Mouse (Mus musculus): Measurements from ENCODE around the gene Asb2.

Asb2 gene

DNA sequence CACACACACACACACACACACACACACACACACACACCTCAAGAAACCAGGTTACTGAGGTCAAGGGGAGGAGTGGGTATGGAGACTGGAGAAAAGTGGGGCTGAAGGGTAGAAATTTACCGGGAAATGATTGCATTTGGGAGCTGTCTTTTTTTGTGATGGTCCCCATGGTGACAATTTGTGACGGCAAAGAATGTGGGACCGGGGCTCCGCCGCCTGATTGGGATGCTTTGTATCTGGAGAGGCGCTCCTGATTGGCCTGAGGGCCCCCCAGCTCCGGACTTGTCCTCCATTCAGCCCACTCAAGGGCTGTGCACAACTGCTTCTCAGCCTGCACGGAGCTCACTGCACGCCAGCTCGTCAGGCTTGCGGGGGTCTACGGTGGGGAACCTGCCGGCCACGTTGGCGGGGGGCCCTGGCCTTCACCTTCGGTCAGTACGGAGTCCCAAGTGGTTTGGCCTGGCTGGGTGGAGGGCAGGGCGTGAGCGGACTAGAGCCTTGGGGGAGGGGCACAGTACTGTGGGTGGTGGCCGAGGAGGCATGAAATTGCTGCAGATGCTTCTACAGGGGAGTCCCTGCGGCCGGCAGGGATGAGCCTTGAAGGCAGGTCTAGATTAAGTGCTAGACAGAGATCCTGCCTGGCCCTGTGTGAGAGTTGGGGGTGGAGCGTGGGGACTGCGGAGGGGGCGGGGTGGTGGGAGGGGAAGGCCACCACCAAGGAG lies 41.0 kb downstream of the Asb2 start:
- H3K36me3 ChIP-seq (ENCODE audit: control insufficient read depth, insufficient read depth, low read length, poor library complexity, severe bottlenecking), result no peaks in the 10 kb centered on the region

DNA sequence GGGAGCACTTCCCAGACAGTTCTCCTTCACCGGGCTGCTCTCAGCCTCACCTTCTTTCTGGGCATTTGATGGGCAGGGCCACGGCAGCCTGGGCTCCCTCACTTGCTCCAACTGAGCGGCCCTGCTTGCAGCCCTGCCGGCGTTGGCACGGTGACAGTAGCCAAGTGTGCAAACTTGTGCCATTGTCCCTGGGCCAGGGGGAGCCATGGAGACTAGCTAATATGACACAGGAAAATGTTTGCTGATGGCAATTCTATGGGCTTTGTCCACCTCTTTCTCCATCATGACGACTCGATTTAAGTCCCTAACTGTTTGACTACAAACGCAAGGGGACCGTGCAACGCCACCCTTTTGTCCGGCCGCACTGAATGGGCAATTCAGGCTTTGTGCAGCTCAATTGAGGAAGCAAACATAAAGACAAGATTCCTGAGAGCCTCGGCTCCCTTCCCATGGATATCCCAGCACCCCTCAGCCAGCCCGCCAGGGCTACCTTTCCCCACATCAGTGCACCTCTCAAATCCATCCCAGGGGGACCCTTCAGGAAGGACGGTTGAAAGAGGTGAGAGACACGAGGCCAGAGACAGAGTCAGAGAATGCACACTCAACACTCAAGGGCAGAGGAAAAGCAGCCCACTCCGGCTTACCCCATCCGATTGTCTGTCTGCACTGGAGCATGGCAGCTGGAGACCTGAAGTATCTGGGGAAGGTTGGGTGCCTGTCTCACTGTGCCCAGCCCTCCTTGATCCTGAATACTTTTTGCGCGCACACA lies 41.7 kb downstream of the Asb2 start:
- Histone ChIP-seq H3K36me3 (ENCODE audit: control insufficient read depth, insufficient read depth, low read length, poor library complexity, severe bottlenecking) (no peaks in the 10 kb centered on the region), H3K27me3 (ENCODE audit: control insufficient read depth, insufficient read depth, low read length, poor library complexity, severe bottlenecking) (no peaks in the 10 kb centered on the region)
- no peak for DNase-seq (ENCODE audit: low read depth, low spot score)

More for the DNA sequence above, 41.0 kb downstream of the Asb2 start:
- H3K27me3 ChIP-seq (ENCODE audit: control insufficient read depth, insufficient read depth, low read length, poor library complexity, severe bottlenecking), result no peaks in the 10 kb centered on the region
- DNase-seq (ENCODE audit: low read depth, low spot score), result no peak

DNA sequence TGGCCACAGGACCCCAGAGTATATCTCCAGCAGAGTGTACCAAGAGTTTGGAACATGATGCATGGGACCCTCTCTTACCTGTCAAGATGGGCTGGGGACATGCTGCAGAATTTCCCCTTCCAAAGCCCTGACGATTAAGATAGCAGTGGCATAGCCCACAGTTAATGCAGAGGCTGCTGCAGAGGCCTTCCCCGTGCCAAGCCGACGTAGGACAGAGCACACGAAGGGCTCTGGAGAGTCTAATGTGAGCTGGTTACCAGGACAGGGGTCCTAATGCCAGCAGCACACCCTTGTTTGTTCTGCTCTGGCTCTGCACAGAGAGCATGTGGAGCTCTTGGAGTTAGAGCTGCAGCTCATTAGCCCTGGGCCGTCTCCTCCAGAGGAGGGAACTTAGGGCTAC lies 42.5 kb downstream of the Asb2 start:
- H3K36me3 ChIP-seq (ENCODE audit: control insufficient read depth, insufficient read depth, low read length, poor library complexity, severe bottlenecking), result no peaks in the 10 kb centered on the region
- no peaks in the 10 kb centered on the region for H3K27me3 ChIP-seq (ENCODE audit: control insufficient read depth, insufficient read depth, low read length, poor library complexity, severe bottlenecking)
- no peak for DNase-seq (ENCODE audit: low read depth, low spot score)

DNA sequence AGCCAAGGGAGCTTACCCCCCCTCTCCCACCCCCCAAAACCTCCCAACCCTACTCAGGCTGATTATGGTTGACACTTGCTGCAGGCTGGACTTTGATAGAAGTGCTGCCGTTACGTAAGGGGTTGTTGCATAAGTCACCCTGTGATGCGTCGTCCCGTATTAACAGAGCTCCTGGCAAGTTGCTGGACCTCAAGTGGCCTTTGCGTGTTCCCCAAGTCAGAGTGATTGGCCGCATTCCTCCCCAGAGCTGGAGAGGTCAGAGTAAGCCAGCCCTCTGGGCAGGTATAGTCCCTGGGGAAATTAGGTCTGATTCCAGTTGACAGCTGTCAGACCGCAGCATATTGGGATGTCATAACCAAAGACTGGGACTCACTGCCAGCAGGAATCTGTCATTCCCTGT lies 43.9 kb downstream of the Asb2 start:
- DNase-seq (ENCODE audit: low read depth, low spot score), result no peak
- no peaks in the 10 kb centered on the region for H3K27me3 ChIP-seq (ENCODE audit: control insufficient read depth, insufficient read depth, low read length, poor library complexity, severe bottlenecking)
- H3K36me3 ChIP-seq (ENCODE audit: control insufficient read depth, insufficient read depth, low read length, poor library complexity, severe bottlenecking), result no peaks in the 10 kb centered on the region

DNA sequence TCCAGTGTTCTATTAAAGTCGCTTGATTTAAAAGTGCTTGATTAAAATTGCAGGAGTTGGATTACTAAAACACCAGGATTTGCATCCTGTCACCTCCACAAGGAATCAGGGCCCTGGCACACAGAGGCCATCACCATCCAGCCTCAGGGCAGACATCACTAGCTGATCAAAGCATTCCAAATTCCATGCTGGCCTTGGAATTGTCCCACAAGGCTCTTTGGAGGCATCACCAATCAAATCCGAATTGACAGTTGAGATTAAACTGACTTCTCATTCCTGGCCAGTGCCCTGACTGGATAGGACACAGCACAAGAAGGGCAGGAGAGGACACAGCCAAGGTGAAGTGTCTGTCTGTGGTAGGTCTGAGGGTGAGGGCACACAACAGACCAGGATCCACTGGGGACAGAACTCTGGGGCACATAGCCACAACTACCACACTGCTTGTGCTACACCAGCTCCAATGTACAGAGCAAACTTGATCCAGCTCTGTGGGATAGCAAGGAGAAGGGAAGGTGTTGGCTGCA lies 45.0 kb downstream of the Asb2 start, which contains the start of gene Fam181a:
TSS of gene Fam181a (plus strand) at position 232 of the 524 bp plus-strand sequence.
- Histone ChIP-seq H3K27me3 (ENCODE audit: control insufficient read depth, insufficient read depth, low read length, poor library complexity, severe bottlenecking) (no peaks in the 10 kb centered on the region), H3K36me3 (ENCODE audit: control insufficient read depth, insufficient read depth, low read length, poor library complexity, severe bottlenecking) (no peaks in the 10 kb centered on the region)
- no peak for DNase-seq (ENCODE audit: low read depth, low spot score)

DNA sequence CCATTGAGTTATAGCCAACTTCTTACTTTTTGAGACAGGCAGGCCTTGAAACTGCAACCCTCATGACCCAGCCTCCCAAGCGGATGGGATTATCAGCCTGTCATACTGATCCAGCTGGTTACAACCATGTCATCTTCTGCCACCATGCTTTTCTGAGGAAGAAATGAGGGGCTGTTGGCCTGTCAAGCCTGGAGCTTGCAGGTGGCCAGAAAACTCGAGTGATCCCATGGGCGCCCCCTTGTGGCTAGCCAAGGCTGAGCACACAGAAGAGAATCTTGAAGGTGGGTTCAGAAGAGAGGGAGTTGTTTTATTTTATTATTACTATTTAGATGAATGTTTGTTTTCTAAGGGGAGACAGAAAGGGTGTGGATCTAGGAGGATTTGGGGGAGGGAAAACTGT lies 49.1 kb downstream of the Asb2 start:
- no peaks in the 10 kb centered on the region for H3K36me3 ChIP-seq (ENCODE audit: control insufficient read depth, insufficient read depth, low read length, poor library complexity, severe bottlenecking)
- no peaks in the 10 kb centered on the region for H3K27me3 ChIP-seq (ENCODE audit: control insufficient read depth, insufficient read depth, low read length, poor library complexity, severe bottlenecking)
- DNase-seq (ENCODE audit: low read depth, low spot score), result peak; percentile 54

GRCm38 (mm10) chr12:103306224-103306623 lies 49.6 kb downstream of the Asb2 start:
- Histone ChIP-seq H3K27me3 (ENCODE audit: control insufficient read depth, insufficient read depth, low read length, poor library complexity, severe bottlenecking) (no peaks in the 10 kb centered on the region), H3K36me3 (ENCODE audit: control insufficient read depth, insufficient read depth, low read length, poor library complexity, severe bottlenecking) (no peaks in the 10 kb centered on the region)
- DNase-seq (ENCODE audit: low read depth, low spot score), result peak; percentile 25

- Histone ChIP-seq H3K27me3 (ENCODE audit: control insufficient read depth, insufficient read depth, low read length, poor library complexity, severe bottlenecking) (no peaks in the 10 kb centered on the region), H3K36me3 (ENCODE audit: control insufficient read depth, insufficient read depth, low read length, poor library complexity, severe bottlenecking) (no peaks in the 10 kb centered on the region)
- DNase-seq (ENCODE audit: low read depth, low spot score), result no peak
Measured at GRCm38 (mm10) chr12:103302960-103303359, 52.8 kb downstream of the Asb2 start.

DNA sequence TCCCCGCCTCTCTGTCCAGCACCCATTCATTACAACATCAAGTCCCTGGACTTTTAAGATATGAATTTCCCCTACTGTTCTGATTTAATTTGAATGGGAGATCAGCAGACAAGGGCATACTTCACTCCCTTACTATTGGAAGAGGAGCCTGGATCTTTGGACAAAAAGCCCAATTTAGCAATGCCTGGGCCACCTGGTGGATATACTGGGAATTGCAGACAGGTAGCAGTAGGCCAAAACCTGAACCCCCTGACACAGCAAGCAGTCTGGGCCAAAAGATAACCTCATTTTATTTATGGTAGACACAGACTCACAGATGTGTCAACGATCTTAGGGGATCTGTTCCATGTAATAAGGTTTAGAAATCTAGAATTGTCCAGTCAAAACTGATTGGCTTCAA lies 54.2 kb downstream of the Asb2 start:
- no peaks in the 10 kb centered on the region for H3K36me3 ChIP-seq (ENCODE audit: control insufficient read depth, insufficient read depth, low read length, poor library complexity, severe bottlenecking)
- DNase-seq (ENCODE audit: low read depth, low spot score), result peak; percentile 59
- no peaks in the 10 kb centered on the region for H3K27me3 ChIP-seq (ENCODE audit: control insufficient read depth, insufficient read depth, low read length, poor library complexity, severe bottlenecking)

DNA sequence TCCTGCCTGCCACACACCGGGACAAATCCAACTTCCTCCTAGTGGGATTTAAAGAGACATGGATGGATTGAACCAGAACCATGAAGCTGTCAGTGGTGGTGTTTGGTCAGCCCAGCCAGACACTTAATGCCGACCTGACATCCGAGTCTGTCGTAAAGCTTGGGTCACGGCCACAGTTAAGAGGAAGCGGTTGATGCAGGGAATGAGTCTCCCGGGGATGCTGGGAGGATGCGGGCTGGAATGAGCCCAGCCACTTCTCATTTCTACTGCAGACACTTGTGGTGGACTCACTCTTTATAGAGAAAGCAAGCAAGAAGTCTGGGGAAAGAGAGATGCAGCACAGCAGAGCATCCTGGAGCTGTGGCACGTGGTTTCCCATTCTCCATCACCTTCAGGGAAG lies 55.3 kb downstream of the Asb2 start:
- Histone ChIP-seq H3K36me3 (ENCODE audit: control insufficient read depth, insufficient read depth, low read length, poor library complexity, severe bottlenecking) (no peaks in the 10 kb centered on the region), H3K27me3 (ENCODE audit: control insufficient read depth, insufficient read depth, low read length, poor library complexity, severe bottlenecking) (no peaks in the 10 kb centered on the region)
- no peak for DNase-seq (ENCODE audit: low read depth, low spot score)

DNA sequence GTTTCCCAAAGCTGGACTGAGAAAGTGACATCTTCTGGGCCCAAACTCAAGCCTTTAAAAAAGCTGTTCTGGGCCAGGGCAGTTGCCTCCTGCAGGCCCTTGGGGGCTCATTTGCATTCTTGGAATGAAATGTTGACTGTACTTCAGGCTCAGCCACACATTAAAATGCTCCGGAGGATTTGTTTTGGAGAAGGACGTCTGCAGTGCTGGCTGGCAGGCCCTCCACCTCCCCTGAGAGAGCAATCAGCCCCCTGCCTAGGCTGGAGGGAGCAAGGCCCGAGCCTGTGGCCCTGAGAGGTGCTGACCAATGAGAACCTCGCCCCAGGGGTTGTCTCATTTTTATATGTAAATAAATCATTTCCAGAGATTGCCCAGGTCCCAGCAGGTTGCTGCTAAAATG lies 59.5 kb downstream of the Asb2 start:
- DNase-seq (ENCODE audit: low read depth, low spot score), result no peak
- no peaks in the 10 kb centered on the region for H3K36me3 ChIP-seq (ENCODE audit: control insufficient read depth, insufficient read depth, low read length, poor library complexity, severe bottlenecking)
- H3K27me3 ChIP-seq (ENCODE audit: control insufficient read depth, insufficient read depth, low read length, poor library complexity, severe bottlenecking), result no peaks in the 10 kb centered on the region

GRCm38 (mm10) chr12:103292366-103292765 lies 63.4 kb downstream of the Asb2 start:
- no peaks in the 10 kb centered on the region for H3K27me3 ChIP-seq (ENCODE audit: control insufficient read depth, insufficient read depth, low read length, poor library complexity, severe bottlenecking)
- no peaks in the 10 kb centered on the region for H3K36me3 ChIP-seq (ENCODE audit: control insufficient read depth, insufficient read depth, low read length, poor library complexity, severe bottlenecking)
- no peak for DNase-seq (ENCODE audit: low read depth, low spot score)

DNA sequence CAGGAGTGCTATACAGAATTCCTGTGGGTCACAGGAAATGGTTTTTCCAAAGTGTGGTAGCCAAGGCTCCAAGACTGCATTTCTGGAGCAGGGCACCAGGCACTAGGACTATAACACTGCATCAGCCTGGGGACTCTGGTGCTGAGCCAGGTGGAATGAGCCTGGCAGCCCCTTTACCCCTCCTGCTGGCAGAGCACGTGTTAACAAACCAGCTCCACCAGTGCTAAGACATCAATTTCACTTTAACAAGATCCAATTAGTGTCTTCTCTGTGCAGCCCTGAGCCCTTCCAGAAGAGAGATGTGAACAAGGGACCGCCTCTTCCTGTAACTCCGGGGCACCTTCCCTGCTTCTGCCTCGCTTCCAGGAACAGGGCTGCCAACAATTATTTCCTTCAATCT lies 68.5 kb downstream of the Asb2 start:
- no peaks in the 10 kb centered on the region for H3K27me3 ChIP-seq (ENCODE audit: control insufficient read depth, insufficient read depth, low read length, poor library complexity, severe bottlenecking)
- H3K36me3 ChIP-seq (ENCODE audit: control insufficient read depth, insufficient read depth, low read length, poor library complexity, severe bottlenecking), result no peaks in the 10 kb centered on the region
- no peak for DNase-seq (ENCODE audit: low read depth, low spot score)

GRCm38 (mm10) chr12:103283411-103283810 lies 72.4 kb downstream of the Asb2 start:
- DNase-seq (ENCODE audit: low read depth, low spot score), result no peak
- Histone ChIP-seq H3K36me3 (ENCODE audit: control insufficient read depth, insufficient read depth, low read length, poor library complexity, severe bottlenecking) (no peaks in the 10 kb centered on the region), H3K27me3 (ENCODE audit: control insufficient read depth, insufficient read depth, low read length, poor library complexity, severe bottlenecking) (no peaks in the 10 kb centered on the region)

DNA sequence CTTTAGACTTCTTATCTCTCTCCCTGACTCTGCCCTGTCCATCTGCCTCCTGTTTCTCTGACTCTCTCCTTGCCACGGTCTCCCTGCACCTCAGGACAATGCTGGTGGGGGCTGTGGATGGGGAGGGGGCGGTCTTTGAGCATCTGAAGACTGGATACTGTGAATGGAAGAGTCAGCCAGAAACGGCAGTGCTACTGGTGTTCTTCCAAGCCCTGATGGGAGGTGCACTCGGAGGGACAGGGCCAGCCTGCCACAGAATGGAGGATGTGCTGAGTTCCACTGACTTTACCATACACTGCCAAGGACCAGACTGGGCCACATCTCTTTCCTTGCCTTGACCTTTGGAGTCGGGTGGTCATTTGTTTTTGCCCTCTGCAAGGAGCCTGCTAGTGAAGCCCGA lies 72.9 kb downstream of the Asb2 start:
- DNase-seq (ENCODE audit: low read depth, low spot score), result no peak
- H3K36me3 ChIP-seq (ENCODE audit: control insufficient read depth, insufficient read depth, low read length, poor library complexity, severe bottlenecking), result no peaks in the 10 kb centered on the region
- no peaks in the 10 kb centered on the region for H3K27me3 ChIP-seq (ENCODE audit: control insufficient read depth, insufficient read depth, low read length, poor library complexity, severe bottlenecking)
